Mouse (Mus musculus): ENCODE data around the gene Tcp10b. TPM values are rescaled to one million over a fixed set of nuclear protein-coding genes. Genes with fewer than 3 reads are reported as not detected.
"Not testable (repeated sequence)": the region's sequence is repeated elsewhere in the genome, so short reads cannot be mapped to it uniquely, and the experiment has no call there.

The Tcp10b gene
- not detected in 2 replicates for polyA plus RNA-seq (2012; rRNA removed)

DNA sequence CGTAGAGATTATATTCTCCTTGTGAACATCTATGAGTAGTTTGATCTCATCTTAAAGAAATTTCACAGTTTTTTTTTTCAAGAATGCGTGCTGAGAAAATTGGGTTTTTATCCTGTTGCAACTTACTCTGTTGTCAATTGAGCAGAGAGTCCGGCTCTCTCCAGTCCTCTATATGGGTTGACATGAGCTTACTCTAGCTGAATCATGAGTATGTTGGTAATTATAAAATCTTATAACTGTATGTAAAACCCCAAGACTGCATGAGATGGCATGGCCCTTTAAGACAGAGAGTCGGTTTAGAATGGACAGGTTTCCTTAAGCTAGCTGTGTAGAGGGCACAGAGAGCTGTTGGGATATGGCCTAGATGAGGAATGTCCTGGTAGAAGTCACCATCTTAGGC is at the start of gene Tcp10b:
Gene Tcp10b, plus strand, starts transcription at position 301 of the 400 bp plus-strand sequence.
- not testable (repeated sequence) for DNase-seq (ENCODE audit: low read depth in 1 of 2, low spot score in 2 of 2); H3K27ac ChIP-seq (ENCODE audit: insufficient read depth, low read length); H3K4me3 ChIP-seq (ENCODE audit: extremely low read depth, insufficient read depth, insufficient read length); H3K36me3 ChIP-seq (ENCODE audit: control insufficient read depth, insufficient read depth, low read length); H3K4me1 ChIP-seq (ENCODE audit: control insufficient read depth, insufficient read depth, insufficient read length); H3K27me3 ChIP-seq (ENCODE audit: control insufficient read depth, insufficient read depth, low read length)
- WGBS = 92% methylated on average over 4 of the region's 4 CpGs

DNA sequence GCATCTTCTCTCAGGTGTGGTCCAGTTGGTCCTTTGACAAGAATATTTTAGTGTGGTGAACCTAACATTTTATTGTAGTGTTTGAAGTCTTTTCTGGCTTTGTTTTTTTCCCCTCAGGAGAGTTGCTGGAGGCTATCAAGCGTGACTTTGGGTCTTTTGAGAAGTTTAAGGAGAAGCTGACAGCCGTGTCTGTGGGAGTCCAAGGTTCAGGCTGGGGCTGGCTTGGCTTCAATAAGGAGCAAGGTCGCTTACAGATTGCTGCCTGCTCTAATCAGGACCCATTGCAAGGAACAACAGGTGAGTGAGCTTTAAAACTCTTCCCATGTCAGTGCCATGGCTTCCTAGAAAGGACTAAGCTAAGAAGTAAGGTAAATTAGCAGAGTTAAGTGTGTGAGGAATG is 47.6 kb upstream of the Tcp10b start:
- no peak overlapping the region for H3K4me3 ChIP-seq (ENCODE audit: extremely low read depth, insufficient read depth, insufficient read length)
- H3K36me3 ChIP-seq (ENCODE audit: control insufficient read depth, insufficient read depth, low read length) = peaks cover 15% of the 10 kb centered on the region; the same call in 1 of the 2 replicates
- WGBS = 80% methylated on average over 3 of the region's 3 CpGs
- TF ChIP-seq POLR2A (IDR thresholded peaks at IDR 0.05; ENCODE audit: low read depth, low read length) (no peak), CTCF (IDR thresholded peaks at IDR 0.05; ENCODE audit: extremely low read depth, insufficient read depth, insufficient read length, insufficient replicate concordance) (no peak)
- H3K27ac ChIP-seq (ENCODE audit: insufficient read depth, low read length) = no peak overlapping the region
- no peaks in the 10 kb centered on the region; the same call in 1 of the 2 replicates for H3K4me1 ChIP-seq (ENCODE audit: control insufficient read depth, insufficient read depth, insufficient read length)
- no peak for DNase-seq (ENCODE audit: low read depth in 1 of 2, low spot score in 2 of 2)
- H3K27me3 ChIP-seq (ENCODE audit: control insufficient read depth, insufficient read depth, low read length) = no peaks in the 10 kb centered on the region

DNA sequence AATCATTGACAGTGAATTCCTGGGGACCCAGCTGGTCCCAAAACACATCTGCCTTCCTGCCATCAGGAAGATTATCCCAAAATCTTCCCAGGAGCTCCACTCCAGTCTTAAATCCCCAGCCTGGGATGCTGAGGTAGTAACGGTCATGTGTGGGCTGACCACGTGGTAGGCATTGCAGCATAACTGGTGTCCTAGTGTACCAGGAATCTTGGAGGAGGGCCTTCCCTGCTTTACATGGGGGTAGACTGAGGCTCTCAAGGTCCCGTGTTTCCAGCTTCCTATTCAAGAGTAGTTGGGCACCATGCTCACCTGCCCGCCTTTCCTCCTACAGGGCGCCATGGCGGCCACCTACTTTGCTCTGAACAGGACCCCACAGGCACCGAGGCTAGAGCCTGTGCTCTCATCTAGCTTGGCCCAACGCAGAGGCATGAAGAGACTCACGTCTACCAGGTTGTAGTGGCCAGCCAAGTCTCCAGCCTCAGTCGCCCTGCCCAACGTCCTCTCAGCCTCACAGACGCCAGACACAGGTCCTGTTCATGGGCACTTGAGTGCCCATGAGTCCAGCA is 24.2 kb upstream of the Tcp10b start:
- not testable (repeated sequence) for H3K4me1 ChIP-seq (ENCODE audit: control insufficient read depth, insufficient read depth, insufficient read length); H3K4me3 ChIP-seq (ENCODE audit: extremely low read depth, insufficient read depth, insufficient read length); DNase-seq (ENCODE audit: low read depth in 1 of 2, low spot score in 2 of 2); H3K27ac ChIP-seq (ENCODE audit: insufficient read depth, low read length); H3K36me3 ChIP-seq (ENCODE audit: control insufficient read depth, insufficient read depth, low read length); H3K27me3 ChIP-seq (ENCODE audit: control insufficient read depth, insufficient read depth, low read length)
- WGBS = 89% methylated on average over 4 of the region's 12 CpGs

DNA sequence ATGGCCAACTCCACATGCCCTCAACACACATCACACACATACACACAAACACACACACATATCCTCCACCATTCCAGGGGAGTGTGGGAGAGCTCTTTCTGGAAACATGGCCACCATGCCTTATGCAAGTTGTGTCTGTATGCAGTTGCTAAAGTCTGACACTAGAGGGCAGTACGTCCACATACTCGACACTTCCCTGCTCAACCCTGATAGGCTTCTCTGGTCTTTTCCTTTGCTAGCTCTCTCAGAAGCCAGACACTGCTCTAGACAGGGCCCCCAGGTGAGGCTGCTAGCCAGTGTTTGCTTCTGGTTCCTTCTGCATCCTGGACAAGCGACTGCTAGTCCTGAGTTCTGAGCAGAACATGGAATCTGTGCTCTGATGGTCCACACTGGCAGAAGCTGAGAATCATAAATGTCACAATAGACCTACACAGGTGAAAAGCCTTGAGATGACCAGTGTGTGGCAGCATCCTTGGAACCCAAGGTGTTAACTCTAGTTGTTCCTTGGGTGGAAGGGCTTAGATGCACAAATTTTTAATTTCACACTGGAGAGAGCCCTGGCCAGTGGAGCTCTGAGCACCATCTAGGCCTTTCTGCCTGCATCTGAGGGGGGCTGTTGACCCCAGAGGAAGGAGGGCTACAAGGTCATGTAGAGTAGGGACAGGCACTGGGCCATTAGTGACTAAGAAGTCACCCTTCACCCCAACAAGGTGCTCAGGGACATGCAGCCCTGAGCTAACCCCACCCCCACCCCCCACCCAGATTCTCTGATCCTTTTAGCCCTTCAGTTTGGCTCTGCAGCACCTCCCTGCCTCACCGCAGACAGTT is 16.8 kb upstream of the Tcp10b start:
- not testable (repeated sequence) for H3K27me3 ChIP-seq (ENCODE audit: control insufficient read depth, insufficient read depth, low read length); H3K36me3 ChIP-seq (ENCODE audit: control insufficient read depth, insufficient read depth, low read length); H3K4me1 ChIP-seq (ENCODE audit: control insufficient read depth, insufficient read depth, insufficient read length); H3K4me3 ChIP-seq (ENCODE audit: extremely low read depth, insufficient read depth, insufficient read length); H3K27ac ChIP-seq (ENCODE audit: insufficient read depth, low read length)
- 26% methylated on average over 4 of the region's 4 CpGs for WGBS
- DNase-seq (ENCODE audit: low read depth in 1 of 2, low spot score in 2 of 2) = peak in 1 of 2 experiments; percentile 12

DNA sequence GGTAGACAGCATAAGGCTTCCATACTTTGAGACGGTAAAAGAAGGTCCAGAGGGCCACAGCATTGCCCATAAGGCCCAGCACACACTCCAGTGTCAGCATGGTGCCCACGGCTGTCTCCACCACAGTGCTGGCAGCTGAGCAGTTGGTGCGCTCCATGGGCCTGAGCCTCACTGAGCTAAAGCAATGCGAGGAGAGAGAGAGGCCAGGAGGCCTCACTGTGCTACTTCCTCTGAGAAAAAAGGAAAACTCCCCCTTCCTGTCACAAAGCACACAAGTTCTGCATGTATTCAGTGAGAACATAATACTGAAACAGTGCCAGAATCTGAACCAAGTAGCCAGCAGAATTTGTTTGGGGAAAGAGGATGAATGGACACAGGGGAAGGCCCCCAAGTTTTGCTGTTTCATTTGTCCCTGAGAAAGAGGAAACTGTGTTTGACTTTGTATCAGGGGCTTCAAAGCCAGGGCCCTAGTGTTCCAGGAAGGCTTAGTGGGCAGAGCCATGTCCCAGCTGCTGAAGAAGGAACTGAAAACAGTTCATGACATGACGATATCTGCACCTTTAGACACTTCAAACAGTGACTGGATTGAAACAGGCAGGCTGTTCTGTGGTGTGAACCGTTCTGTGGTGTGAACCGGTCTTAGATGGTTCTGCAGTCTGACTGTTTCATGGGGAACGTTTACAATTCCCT is 8.6 kb upstream of the Tcp10b start, which contains the start of gene Gpr31b:
Gene Gpr31b, minus strand, starts transcription at position 173 of the 690 bp plus-strand sequence.
- WGBS = 17% methylated on average over 1 of the region's 8 CpGs
- H3K27me3 ChIP-seq (ENCODE audit: control insufficient read depth, insufficient read depth, low read length); H3K4me1 ChIP-seq (ENCODE audit: control insufficient read depth, insufficient read depth, insufficient read length); DNase-seq (ENCODE audit: low read depth in 1 of 2, low spot score in 2 of 2); H3K36me3 ChIP-seq (ENCODE audit: control insufficient read depth, insufficient read depth, low read length); H3K4me3 ChIP-seq (ENCODE audit: extremely low read depth, insufficient read depth, insufficient read length); H3K27ac ChIP-seq (ENCODE audit: insufficient read depth, low read length): not testable (repeated sequence)

DNA sequence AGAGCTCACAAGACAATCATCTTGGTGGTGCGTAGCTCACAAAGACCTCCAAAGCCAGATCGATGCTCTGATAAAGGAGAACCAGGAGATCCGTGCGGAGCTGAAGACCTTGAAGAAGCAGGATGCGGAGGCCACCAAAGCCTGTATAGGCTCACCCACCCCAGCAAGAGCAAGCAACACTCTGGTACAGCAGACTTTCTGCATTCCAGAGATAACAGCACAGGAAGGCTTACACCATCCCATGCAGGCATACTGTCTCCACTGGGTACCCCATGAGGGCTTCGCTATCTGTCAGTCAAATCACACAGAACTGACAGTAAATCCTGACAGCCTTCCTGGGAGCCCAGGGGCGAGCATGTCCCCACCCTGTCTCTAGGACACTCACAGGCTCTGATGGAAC is 2.0 kb downstream of the Tcp10b start:
- not testable (repeated sequence) for H3K27me3 ChIP-seq (ENCODE audit: control insufficient read depth, insufficient read depth, low read length); H3K27ac ChIP-seq (ENCODE audit: insufficient read depth, low read length); H3K36me3 ChIP-seq (ENCODE audit: control insufficient read depth, insufficient read depth, low read length); H3K4me3 ChIP-seq (ENCODE audit: extremely low read depth, insufficient read depth, insufficient read length); H3K4me1 ChIP-seq (ENCODE audit: control insufficient read depth, insufficient read depth, insufficient read length); DNase-seq (ENCODE audit: low read depth in 1 of 2, low spot score in 2 of 2)
- WGBS = 89% methylated on average over 7 of the region's 7 CpGs

DNA sequence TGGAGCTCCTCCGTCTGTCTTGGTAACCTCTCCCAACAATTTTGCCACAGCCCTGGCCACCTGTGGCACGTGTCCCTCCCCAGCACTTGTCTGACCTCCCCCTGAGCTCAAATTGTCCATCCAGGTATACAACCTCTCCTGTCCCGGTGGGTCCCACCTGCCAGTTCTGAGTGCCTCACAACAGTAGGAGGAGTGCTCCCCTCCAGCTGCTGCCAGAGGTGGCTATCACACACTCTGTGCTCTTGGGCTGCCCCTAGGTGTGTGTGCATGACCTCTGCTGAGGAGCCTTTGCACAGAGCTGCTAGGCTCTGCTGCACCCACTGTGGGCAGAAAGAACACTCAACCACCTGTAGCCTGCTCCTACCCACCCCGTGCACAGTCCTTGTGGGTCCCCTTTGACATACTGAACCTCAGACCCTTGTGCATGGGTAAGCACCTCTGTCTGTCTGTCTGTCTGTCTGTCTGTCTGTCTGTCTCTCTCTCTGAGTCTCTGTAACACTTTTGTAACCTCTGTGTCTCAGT is 7.0 kb downstream of the Tcp10b start:
- H3K4me3 ChIP-seq (ENCODE audit: extremely low read depth, insufficient read depth, insufficient read length); H3K27ac ChIP-seq (ENCODE audit: insufficient read depth, low read length); H3K4me1 ChIP-seq (ENCODE audit: control insufficient read depth, insufficient read depth, insufficient read length); H3K27me3 ChIP-seq (ENCODE audit: control insufficient read depth, insufficient read depth, low read length); DNase-seq (ENCODE audit: low read depth in 1 of 2, low spot score in 2 of 2); H3K36me3 ChIP-seq (ENCODE audit: control insufficient read depth, insufficient read depth, low read length): not testable (repeated sequence)
- 89% methylated on average over 1 of the region's 4 CpGs for WGBS

DNA sequence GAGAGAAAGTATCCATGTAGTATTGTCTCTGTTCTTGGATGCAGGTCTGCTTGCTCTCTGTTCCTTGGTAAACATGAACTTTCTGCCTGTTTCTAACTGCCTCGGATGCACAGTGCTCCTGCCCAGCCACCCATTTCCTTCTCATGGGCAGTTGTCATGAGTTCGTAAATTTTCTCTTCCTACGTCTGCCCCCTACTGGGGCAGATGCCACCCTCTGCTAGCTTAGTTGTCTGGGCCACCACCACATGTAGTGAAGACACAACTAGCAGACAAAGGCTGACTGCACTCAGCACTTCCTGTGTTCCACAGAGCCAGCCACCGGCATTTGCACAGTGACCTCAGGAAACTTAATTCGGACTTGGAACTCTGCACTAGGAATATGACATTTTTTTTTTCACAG is 8.3 kb downstream of the Tcp10b start:
- not testable (repeated sequence) for H3K4me3 ChIP-seq (ENCODE audit: extremely low read depth, insufficient read depth, insufficient read length)

DNA sequence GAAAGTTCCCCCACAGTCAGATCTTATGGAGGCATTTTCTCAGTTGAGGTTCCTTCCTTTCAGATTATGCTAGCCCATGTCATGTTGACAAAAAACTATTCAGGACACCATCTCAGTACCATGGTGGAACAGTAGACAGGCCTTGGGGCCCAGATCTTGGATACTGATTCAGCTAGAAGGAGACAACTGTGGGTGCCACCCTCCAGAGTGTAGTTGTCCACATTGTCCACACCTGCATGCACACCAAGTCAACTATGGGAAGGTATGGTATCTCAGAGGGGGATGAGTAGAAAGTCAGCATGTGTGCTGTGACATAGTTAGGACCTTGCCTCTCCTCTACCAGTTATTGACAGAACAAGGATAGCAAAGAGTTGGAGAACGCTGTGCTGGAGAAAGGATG is 30.6 kb downstream of the Tcp10b start:
- H3K27me3 ChIP-seq (ENCODE audit: control insufficient read depth, insufficient read depth, low read length); H3K4me3 ChIP-seq (ENCODE audit: extremely low read depth, insufficient read depth, insufficient read length); DNase-seq (ENCODE audit: low read depth in 1 of 2, low spot score in 2 of 2); H3K36me3 ChIP-seq (ENCODE audit: control insufficient read depth, insufficient read depth, low read length); H3K4me1 ChIP-seq (ENCODE audit: control insufficient read depth, insufficient read depth, insufficient read length); H3K27ac ChIP-seq (ENCODE audit: insufficient read depth, low read length): not testable (repeated sequence)
- 80% methylated on average over 1 of the region's 1 CpGs for WGBS

More for the DNA sequence above, 8.3 kb downstream of the Tcp10b start:
- not testable (repeated sequence) for DNase-seq (ENCODE audit: low read depth in 1 of 2, low spot score in 2 of 2); H3K27me3 ChIP-seq (ENCODE audit: control insufficient read depth, insufficient read depth, low read length); H3K27ac ChIP-seq (ENCODE audit: insufficient read depth, low read length); H3K36me3 ChIP-seq (ENCODE audit: control insufficient read depth, insufficient read depth, low read length); H3K4me1 ChIP-seq (ENCODE audit: control insufficient read depth, insufficient read depth, insufficient read length)
- WGBS = 12% methylated on average over 4 of the region's 5 CpGs

DNA sequence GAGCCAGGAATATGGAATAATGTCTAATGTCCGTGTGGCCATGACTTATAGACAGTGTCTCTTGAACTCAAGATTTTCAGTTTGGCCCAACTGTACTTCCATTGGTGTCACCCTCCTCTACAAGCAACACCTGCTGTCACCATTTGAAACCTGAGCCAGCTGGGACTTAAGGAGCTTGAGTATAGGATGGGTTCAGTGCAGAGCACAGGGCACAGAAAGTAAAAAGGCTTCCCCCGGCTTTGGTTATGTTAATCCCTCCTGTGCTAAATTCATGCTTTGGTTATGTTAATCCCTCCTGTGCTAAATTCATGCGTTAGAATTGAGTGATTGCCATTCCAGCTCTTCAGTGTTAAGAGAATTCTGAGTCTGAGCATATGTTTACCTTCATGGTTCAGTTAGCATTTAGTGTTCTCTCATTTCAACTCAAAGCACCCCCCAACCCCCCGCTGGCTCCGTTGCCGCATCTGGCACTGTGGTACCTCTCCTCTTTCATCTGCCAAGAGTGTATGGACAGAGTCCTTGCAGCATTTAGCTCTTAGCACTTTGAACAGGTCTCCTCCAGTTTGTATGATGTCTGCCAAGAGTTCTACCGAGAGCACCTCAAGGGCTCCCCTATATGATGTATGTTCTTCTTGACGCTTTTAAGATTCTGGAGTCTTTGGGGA is 31.3 kb downstream of the Tcp10b start:
- WGBS = 67% methylated on average over 8 of the region's 8 CpGs
- H3K27me3 ChIP-seq (ENCODE audit: control insufficient read depth, insufficient read depth, low read length); H3K4me3 ChIP-seq (ENCODE audit: extremely low read depth, insufficient read depth, insufficient read length); H3K27ac ChIP-seq (ENCODE audit: insufficient read depth, low read length); H3K4me1 ChIP-seq (ENCODE audit: control insufficient read depth, insufficient read depth, insufficient read length); H3K36me3 ChIP-seq (ENCODE audit: control insufficient read depth, insufficient read depth, low read length); DNase-seq (ENCODE audit: low read depth in 1 of 2, low spot score in 2 of 2): not testable (repeated sequence)
